Comparison of ENCODE assay signal across 22 mouse cellular contexts in genomic region chr5:141835566-141835965, GRCm38 (mm10).
DNase-seq lines count a peak whose midpoint lies in the region; ATAC-seq and TF ChIP-seq lines count a peak whose summit lies in the region.
"Had no signal": no experiment of that assay in that cellular context is flagged by ENCODE, and none has a peak within 500 bp of the region (broad histone marks: within the 10 kb centered on the region; RNA-seq: fewer than 3 reads in every experiment).

No protein-coding gene starts in this region.

- no peak for ATAC-seq in embryonic facial prominence, embryonic 12.5 days (ENCODE audit: insufficient number of reproducible peaks, insufficient read depth, low FRiP score, low TSS enrichment)
- no peak for ATAC-seq in midbrain, embryonic 14.5 days (ENCODE audit: low FRiP score, low TSS enrichment)
- no peak for ATAC-seq in midbrain, embryonic 13.5 days
- ATAC-seq: activated CD4-positive, CD25-positive, alpha-beta regulatory T cell, adult 4 months; CD4-positive, CD25-positive, alpha-beta regulatory T cell, adult 4 months; forebrain, postnatal 0 days had no signal

- no peak overlapping the region for H3K4me3 ChIP-seq in embryonic facial prominence, embryonic 12.5 days
- no peak overlapping the region for H3K4me3 ChIP-seq in embryonic facial prominence, embryonic 10.5 days
- no peak overlapping the region for H3K4me3 ChIP-seq in midbrain, embryonic 14.5 days (replicated peaks; ENCODE audit: low read depth, low read length)
- no peak overlapping the region for H3K4me3 ChIP-seq in midbrain, embryonic 13.5 days (replicated peaks)
- H3K4me3 ChIP-seq in cerebellum, adult 2 months (replicated peaks; ENCODE audit: insufficient read depth, low read depth, low read length), result no peak overlapping the region
- H3K4me3 ChIP-seq in layer of hippocampus, adult 2 months, result no peak overlapping the region
- H3K4me3 ChIP-seq: heart, embryonic 15.5 days; myocyte had no signal

- 0 out of 2 replicates have a peak overlapping the region, but pooled peaks have one; percentile 8 for H3K4me2 ChIP-seq in embryonic facial prominence, embryonic 12.5 days (replicated peaks)
- no peak overlapping the region for H3K4me2 ChIP-seq in midbrain, embryonic 14.5 days (ENCODE audit: low read length)
- no peak overlapping the region for H3K4me2 ChIP-seq in midbrain, embryonic 13.5 days (replicated peaks)
- H3K4me2 ChIP-seq: heart, embryonic 15.5 days; liver, embryonic 11.5 days had no signal

- H3K27me3 ChIP-seq in embryonic facial prominence, embryonic 12.5 days, result no peaks in the 10 kb centered on the region
- H3K27me3 ChIP-seq in embryonic facial prominence, embryonic 10.5 days (replicated peaks; ENCODE audit: low read depth, poor library complexity, severe bottlenecking), result peaks cover 11% of the 10 kb centered on the region
- H3K27me3 ChIP-seq in midbrain, embryonic 14.5 days (ENCODE audit: control insufficient read depth, insufficient read depth, low read length), result no peaks in the 10 kb centered on the region
- H3K27me3 ChIP-seq in midbrain, embryonic 13.5 days, result no peaks in the 10 kb centered on the region; the same call in 1 of the 2 replicates
- no peaks in the 10 kb centered on the region; the same call in 1 of the 2 replicates for H3K27me3 ChIP-seq in cerebellum, adult 2 months (ENCODE audit: control insufficient read depth, insufficient read depth, low read length)
- H3K27me3 ChIP-seq: heart, embryonic 15.5 days had no signal

- no peak overlapping the region for H3K9ac ChIP-seq in embryonic facial prominence, embryonic 12.5 days
- H3K9ac ChIP-seq in midbrain, embryonic 14.5 days (replicated peaks; ENCODE audit: low read length), result no peak overlapping the region
- no peak overlapping the region for H3K9ac ChIP-seq in midbrain, embryonic 13.5 days (replicated peaks)
- H3K9ac ChIP-seq: forebrain, postnatal 0 days; heart, embryonic 15.5 days had no signal

- H3K36me3 ChIP-seq in embryonic facial prominence, embryonic 12.5 days, result no peaks in the 10 kb centered on the region
- H3K36me3 ChIP-seq in embryonic facial prominence, embryonic 10.5 days (replicated peaks), result no peaks in the 10 kb centered on the region
- H3K36me3 ChIP-seq in midbrain, embryonic 14.5 days (ENCODE audit: control insufficient read depth, insufficient read depth, low read length), result no peaks in the 10 kb centered on the region
- H3K36me3 ChIP-seq in midbrain, embryonic 13.5 days, result no peaks in the 10 kb centered on the region
- H3K36me3 ChIP-seq: heart, embryonic 15.5 days had no signal

- 35% methylated on average over 6 of the region's 6 CpGs for WGBS in embryonic facial prominence, embryonic 12.5 days
- 32% methylated on average over 6 of the region's 6 CpGs for WGBS in embryonic facial prominence, embryonic 10.5 days
- 32% methylated on average over 6 of the region's 6 CpGs for WGBS in midbrain, embryonic 14.5 days
- 40% methylated on average over 6 of the region's 6 CpGs for WGBS in midbrain, embryonic 13.5 days
- 48% methylated on average over 6 of the region's 6 CpGs for WGBS in cerebellum, adult 2 months

- no peaks in the 10 kb centered on the region for H3K9me3 ChIP-seq in embryonic facial prominence, embryonic 12.5 days
- no peaks in the 10 kb centered on the region for H3K9me3 ChIP-seq in embryonic facial prominence, embryonic 10.5 days
- H3K9me3 ChIP-seq in midbrain, embryonic 14.5 days (ENCODE audit: control insufficient read depth, low read length), result no peaks in the 10 kb centered on the region
- no peaks in the 10 kb centered on the region for H3K9me3 ChIP-seq in midbrain, embryonic 13.5 days
- H3K9me3 ChIP-seq: heart, embryonic 15.5 days had no signal

- H3K4me1 ChIP-seq in embryonic facial prominence, embryonic 12.5 days, result peaks cover 18% of the 10 kb centered on the region
- peaks cover 34% of the 10 kb centered on the region for H3K4me1 ChIP-seq in embryonic facial prominence, embryonic 10.5 days
- peaks cover 15% of the 10 kb centered on the region; the same call in 1 of the 2 replicates for H3K4me1 ChIP-seq in midbrain, embryonic 14.5 days (ENCODE audit: control insufficient read depth, insufficient read depth, low read length)
- H3K4me1 ChIP-seq in midbrain, embryonic 13.5 days (replicated peaks), result peaks cover 23% of the 10 kb centered on the region
- peaks cover 20% of the 10 kb centered on the region for H3K4me1 ChIP-seq in cerebellum, adult 2 months (ENCODE audit: control insufficient read depth, insufficient read depth, low read length)

- TF ChIP-seq CTCF in cerebellum, adult 2 months (IDR thresholded peaks at IDR 0.05; ENCODE audit: borderline replicate concordance, insufficient read depth, low read depth, low read length), result no peak
- TF ChIP-seq CTCF in layer of hippocampus, adult 2 months (conservative IDR thresholded peaks at IDR 0.05), result no peak

- TF ChIP-seq POLR2A in cerebellum, adult 2 months (IDR thresholded peaks at IDR 0.05; ENCODE audit: borderline replicate concordance, insufficient read depth, low read length), result no peak

- DNase-seq in embryonic facial prominence, embryonic 10.5 days (ENCODE audit: low spot score), result no peak
- peak; percentile 23 for DNase-seq in midbrain, embryonic 14.5 days
- DNase-seq in cerebellum, adult 2 months, result peak; percentile 41 to 54
- DNase-seq in cerebellum, postnatal 36 days, result peak; percentile 42 to 43
- no peak for DNase-seq in layer of hippocampus, adult 2 months (ENCODE audit: low spot score in 2 of 2)
- DNase-seq: adrenal gland, postnatal 10 days; forebrain, postnatal 0 days; gastrocnemius, postnatal 36 days; heart, postnatal 4 days; kidney, adult 11 months; lung, adult 2 months; lung, postnatal 36 days; thymus, postnatal 14 days had no signal

- no peak overlapping the region for H3K27ac ChIP-seq in embryonic facial prominence, embryonic 12.5 days
- H3K27ac ChIP-seq in embryonic facial prominence, embryonic 10.5 days (replicated peaks), result no peak overlapping the region
- no peak overlapping the region for H3K27ac ChIP-seq in midbrain, embryonic 14.5 days (replicated peaks; ENCODE audit: low read depth, low read length)
- no peak overlapping the region for H3K27ac ChIP-seq in midbrain, embryonic 13.5 days
- no peak overlapping the region for H3K27ac ChIP-seq in cerebellum, adult 2 months (ENCODE audit: insufficient read depth, low read length)
- no peak overlapping the region for H3K27ac ChIP-seq in layer of hippocampus, adult 2 months
- H3K27ac ChIP-seq: heart, embryonic 15.5 days; kidney, postnatal 0 days; stomach, postnatal 0 days had no signal

Comparison
In these comparisons a context has a peak if more than half of its experiments do, and no peak if none do; other contexts are left out.
1. DNase-seq: peak in midbrain, embryonic 14.5 days (single experiment), cerebellum, adult 2 months (2 of 2) and cerebellum, postnatal 36 days (2 of 2); none in embryonic facial prominence, embryonic 10.5 days (single experiment) and layer of hippocampus, adult 2 months (0 of 2).